In genomic region chr5:85661487-85661886, GRCm38 (mm10) we compare ENCODE assay signal across 18 mouse cellular contexts.
"Had no signal": no experiment of that assay in that cellular context is flagged by ENCODE, and none has a peak within 500 bp of the region (broad histone marks: within the 10 kb centered on the region; RNA-seq: fewer than 3 reads in every experiment).

No protein-coding gene starts in this region.

- H3K27ac ChIP-seq: liver, embryonic 14.5 days; neural tube, embryonic 13.5 days; neural tube, embryonic 15.5 days had no signal

- H3K27me3 ChIP-seq: neural tube, embryonic 13.5 days; neural tube, embryonic 15.5 days had no signal

- ATAC-seq: midbrain, embryonic 16.5 days had no signal

- H3K4me3 ChIP-seq: myocyte; neural tube, embryonic 13.5 days; neural tube, embryonic 15.5 days had no signal

- H3K4me1 ChIP-seq: neural tube, embryonic 13.5 days; neural tube, embryonic 15.5 days had no signal

- H3K9me3 ChIP-seq: neural tube, embryonic 13.5 days; neural tube, embryonic 15.5 days had no signal

- H3K36me3 ChIP-seq: neural tube, embryonic 13.5 days; neural tube, embryonic 15.5 days had no signal

- DNase-seq: lung, adult 18-20 months; lung, embryonic 14.5 days; lung, postnatal 10 days; lung, postnatal 4 days; retina, postnatal 1 day; right cerebral cortex, adult 18-20 months; right cerebral cortex, postnatal 25 days; right cerebral cortex, postnatal 4 days; spleen, adult 18-20 months; thymus, adult 18-20 months; thymus, postnatal 14 days; thymus, postnatal 36 days had no signal

- H3K4me2 ChIP-seq: lung, embryonic 14.5 days; midbrain, embryonic 11.5 days; neural tube, embryonic 13.5 days; neural tube, embryonic 15.5 days had no signal

- H3K9ac ChIP-seq: liver, embryonic 14.5 days; lung, embryonic 14.5 days; neural tube, embryonic 13.5 days; neural tube, embryonic 15.5 days had no signal
